ENCODE assay signal across 20 mouse cellular contexts in the genomic region with DNA sequence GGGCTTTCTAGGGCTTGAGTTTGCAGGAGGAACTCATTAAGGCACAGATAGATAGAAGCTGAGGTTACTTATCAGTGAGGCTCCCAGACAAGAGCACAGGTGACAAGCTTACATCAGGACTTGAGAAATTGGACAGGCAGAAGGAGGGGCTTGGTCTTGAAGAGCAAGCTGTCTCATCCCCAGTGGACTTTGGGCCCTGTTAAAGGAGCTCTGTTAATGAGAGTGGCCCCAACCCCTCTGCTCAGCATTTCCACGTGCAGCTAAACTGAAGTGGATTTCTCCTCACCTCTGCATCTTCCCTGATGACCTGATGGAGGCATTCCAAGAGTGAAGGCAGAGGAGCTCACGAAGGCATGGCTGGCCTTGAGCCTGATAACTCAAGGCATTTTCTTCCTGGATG. TPM values are rescaled to one million over a fixed set of nuclear protein-coding genes. Genes with fewer than 3 reads are reported as not detected.
A peak's percentile ranks its signal among the peaks of the same experiment; 100 is the strongest.
DNase-seq lines count a peak whose midpoint lies in the region; ATAC-seq and TF ChIP-seq lines count a peak whose summit lies in the region.
"Had no signal": no experiment of that assay in that cellular context is flagged by ENCODE, and none has a peak within 500 bp of the region (broad histone marks: within the 10 kb centered on the region; RNA-seq: fewer than 3 reads in every experiment).

No protein-coding gene starts in this region.

- no peak overlapping the region for H3K4me3 ChIP-seq in kidney, adult 2 months (ENCODE audit: insufficient read depth, low read depth, low read length)
- no peak overlapping the region for H3K4me3 ChIP-seq in intestine, postnatal 0 days (ENCODE audit: low read depth, low read length)
- H3K4me3 ChIP-seq: embryonic facial prominence, embryonic 15.5 days; erythroblast, embryonic 14.5 days; forebrain, embryonic 10.5 days; gastrocnemius, adult 2 months; heart, embryonic 12.5 days; hindbrain, embryonic 10.5 days had no signal

- no peak overlapping the region for H3K27ac ChIP-seq in kidney, adult 2 months (ENCODE audit: insufficient read depth, low read depth, low read length)
- H3K27ac ChIP-seq in intestine, postnatal 0 days (ENCODE audit: low read depth, low read length): no peak overlapping the region
- H3K27ac ChIP-seq: embryonic facial prominence, embryonic 15.5 days; forebrain, embryonic 10.5 days; gastrocnemius, adult 2 months; hindbrain, embryonic 10.5 days; hindbrain, embryonic 14.5 days had no signal

- no peaks in the 10 kb centered on the region for H3K9me3 ChIP-seq in intestine, postnatal 0 days (ENCODE audit: control insufficient read depth)
- H3K9me3 ChIP-seq: embryonic facial prominence, embryonic 15.5 days; forebrain, embryonic 10.5 days; heart, embryonic 12.5 days; hindbrain, embryonic 10.5 days had no signal

- no peak for TF ChIP-seq POLR2A in kidney, adult 2 months (IDR thresholded peaks at IDR 0.05; ENCODE audit: low read depth, low read length)

- 46% methylated on average over 2 of the region's 2 CpGs for WGBS in kidney, adult 2 months
- 50% methylated on average over 2 of the region's 2 CpGs for WGBS in intestine, postnatal 0 days

- DNase-seq in kidney, adult 2 months: peak; percentile 33
- DNase-seq in kidney, postnatal 14 days: no peak
- peak; percentile 13 to 35 for DNase-seq in kidney, postnatal 36 days
- no peak for DNase-seq in kidney, postnatal 4 days
- DNase-seq in adrenal gland, adult (ENCODE audit: inconsistent age in 2 of 2, low spot score in 1 of 2): no peak
- no peak for DNase-seq in layer of hippocampus, adult 8-10 months (ENCODE audit: low spot score in 2 of 2)
- DNase-seq: adrenal gland, postnatal 10 days; cerebellum, adult 11 months; cerebellum, adult 8-10 months; embryo, embryonic 11 days; gastrocnemius, adult 2 months; gastrocnemius, postnatal 25 days had no signal

- no peaks in the 10 kb centered on the region for H3K36me3 ChIP-seq in kidney, adult 2 months (ENCODE audit: control insufficient read depth, insufficient read depth, low read length)
- no peaks in the 10 kb centered on the region for H3K36me3 ChIP-seq in intestine, postnatal 0 days (ENCODE audit: control insufficient read depth, insufficient read depth)
- H3K36me3 ChIP-seq: embryonic facial prominence, embryonic 15.5 days; forebrain, embryonic 10.5 days; heart, embryonic 12.5 days; hindbrain, embryonic 10.5 days had no signal

- no peak overlapping the region for H3K9ac ChIP-seq in intestine, postnatal 0 days (ENCODE audit: low read depth, low read length)
- H3K9ac ChIP-seq: embryonic facial prominence, embryonic 15.5 days; heart, embryonic 12.5 days; hindbrain, embryonic 14.5 days had no signal

- ATAC-seq in intestine, postnatal 0 days: peak; percentile 72
- ATAC-seq: forebrain, embryonic 14.5 days had no signal

- H3K27me3 ChIP-seq in kidney, adult 2 months (replicated peaks; ENCODE audit: control insufficient read depth, insufficient read depth, low read length): no peaks in the 10 kb centered on the region
- H3K27me3 ChIP-seq in intestine, postnatal 0 days (replicated peaks; ENCODE audit: control insufficient read depth, insufficient read depth, low read length): no peaks in the 10 kb centered on the region
- H3K27me3 ChIP-seq: embryonic facial prominence, embryonic 15.5 days; heart, embryonic 12.5 days had no signal

- TF ChIP-seq CTCF in kidney, adult 2 months (conservative IDR thresholded peaks at IDR 0.05; ENCODE audit: insufficient read depth, insufficient read length, low read depth, low read length): no peak
- no peak for TF ChIP-seq CTCF in intestine, postnatal 0 days (IDR thresholded peaks at IDR 0.05; ENCODE audit: low read depth)

- no peaks in the 10 kb centered on the region for H3K4me1 ChIP-seq in kidney, adult 2 months (ENCODE audit: control insufficient read depth, insufficient read depth, low read length)
- no peaks in the 10 kb centered on the region for H3K4me1 ChIP-seq in intestine, postnatal 0 days (replicated peaks; ENCODE audit: control insufficient read depth, insufficient read depth, low read length)
- H3K4me1 ChIP-seq: embryonic facial prominence, embryonic 15.5 days; forebrain, embryonic 10.5 days; heart, embryonic 12.5 days; hindbrain, embryonic 10.5 days had no signal

- H3K4me2 ChIP-seq in intestine, postnatal 0 days (replicated peaks; ENCODE audit: low read depth): no peak overlapping the region
- H3K4me2 ChIP-seq: embryonic facial prominence, embryonic 15.5 days; heart, embryonic 12.5 days; hindbrain, embryonic 14.5 days had no signal

RNA-seq across cellular contexts. Expression of gene Epc2, which starts 27.4 kb away (rescaled TPM):
- 5.9 and 6.0 TPM in 2 replicates for polyA plus RNA-seq in kidney, adult 2 months (2012; rRNA removed)
- polyA plus RNA-seq in intestine, postnatal 0 days (2015; fragmentation: Nextera tagmentation; extraction: Ambion mirVana): 3.7 TPM in 2 replicates
- total RNA-seq in layer of hippocampus, adult 8-10 months (2022): 10 to 100 TPM; 50.9 to 63.1 (median 53.9) TPM

Comparison
In these comparisons a context has a peak if more than half of its experiments do, and no peak if none do; other contexts are left out.
1. DNase-seq: peak in kidney, adult 2 months (single experiment) and kidney, postnatal 36 days (2 of 2); none in kidney, postnatal 14 days (single experiment), kidney, postnatal 4 days (0 of 2), adrenal gland, adult (0 of 2) and layer of hippocampus, adult 8-10 months (0 of 2).